Mouse (Mus musculus): ENCODE data around the gene Rad51b. TPM values are rescaled to one million over a fixed set of nuclear protein-coding genes. Genes with fewer than 3 reads are reported as not detected.

Gene Rad51b
- total and polyA plus RNA-seq, 3 experiments, result 1.6 to 45.5 (median 22.0) TPM

- 0 out of 2 replicates have a peak, but pooled peaks cover 4% of the 10 kb centered on the region for H3K4me1 ChIP-seq (ENCODE audit: insufficient read depth, low read depth, low read length)
- ATAC-seq (ENCODE audit: extremely low read depth, insufficient number of reproducible peaks, low FRiP score, poor library complexity, severe bottlenecking) (no peak), DNase-seq (ENCODE audit: low spot score) (no peak)
- TF ChIP-seq TAL1 (conservative IDR thresholded peaks at IDR 0.05; ENCODE audit: low read depth, low read length) (no peak), POLR2AphosphoS5 (IDR thresholded peaks at IDR 0.05; ENCODE audit: insufficient replicate concordance, low read depth, low read length) (no peak), GATA2 (IDR thresholded peaks at IDR 0.05; ENCODE audit: borderline replicate concordance, low read depth, low read length) (no peak), GATA1 (IDR thresholded peaks at IDR 0.05; ENCODE audit: borderline replicate concordance, low read length) (no peak), CTCF (IDR thresholded peaks at IDR 0.05; ENCODE audit: low read depth, low read length) (no peak)
- H3K4me3 ChIP-seq (ENCODE audit: low read depth, low read length), result no peak overlapping the region
- H3K27me3 ChIP-seq (ENCODE audit: insufficient read depth, low read length), result no peaks in the 10 kb centered on the region
- no peaks in the 10 kb centered on the region for H3K36me3 ChIP-seq (replicated peaks)
- no peaks in the 10 kb centered on the region for H3K9me3 ChIP-seq (replicated peaks)
Measured at GRCm38 (mm10) chr12:79714484-79714883, 417.4 kb downstream of the Rad51b start.

- H3K27me3 ChIP-seq (ENCODE audit: insufficient read depth, low read length), result no peaks in the 10 kb centered on the region
- no peaks in the 10 kb centered on the region for H3K36me3 ChIP-seq (replicated peaks)
- ATAC-seq (ENCODE audit: extremely low read depth, insufficient number of reproducible peaks, low FRiP score, poor library complexity, severe bottlenecking), result no peak
- no peak overlapping the region for H3K4me3 ChIP-seq (ENCODE audit: low read depth, low read length)
- H3K9me3 ChIP-seq (replicated peaks), result no peaks in the 10 kb centered on the region
- TF ChIP-seq GATA1 (IDR thresholded peaks at IDR 0.05; ENCODE audit: borderline replicate concordance, low read length), result no peak
- H3K4me1 ChIP-seq (ENCODE audit: insufficient read depth, low read depth, low read length), result peaks cover 11% of the 10 kb centered on the region; the same call in 1 of the 2 replicates
- no peak for DNase-seq (ENCODE audit: low spot score)
Measured at GRCm38 (mm10) chr12:79715506-79716345, 418.6 kb downstream of the Rad51b start.

GRCm38 (mm10) chr12:79719091-79719846, 422.2 kb downstream of the Rad51b start:
- no peaks in the 10 kb centered on the region for H3K9me3 ChIP-seq (replicated peaks)
- DNase-seq (ENCODE audit: low spot score), result no peak

GRCm38 (mm10) chr12:79719847-79720201, 422.7 kb downstream of the Rad51b start:
- DNase-seq (ENCODE audit: low spot score) (no peak), ATAC-seq (ENCODE audit: extremely low read depth, insufficient number of reproducible peaks, low FRiP score, poor library complexity, severe bottlenecking) (no peak)
- Histone ChIP-seq H3K9me3 (replicated peaks) (no peaks in the 10 kb centered on the region), H3K4me3 (ENCODE audit: low read depth, low read length) (no peak overlapping the region), H3K4me1 (ENCODE audit: insufficient read depth, low read depth, low read length) (peaks cover 11% of the 10 kb centered on the region; the same call in 1 of the 2 replicates), H3K27me3 (ENCODE audit: insufficient read depth, low read length) (no peaks in the 10 kb centered on the region), H3K36me3 (replicated peaks) (no peaks in the 10 kb centered on the region)
- TF ChIP-seq POLR2AphosphoS5 (IDR thresholded peaks at IDR 0.05; ENCODE audit: insufficient replicate concordance, low read depth, low read length), result no peak
- TF ChIP-seq GATA2 (IDR thresholded peaks at IDR 0.05; ENCODE audit: borderline replicate concordance, low read depth, low read length), result no peak
- no peak for TF ChIP-seq GATA1 (IDR thresholded peaks at IDR 0.05; ENCODE audit: borderline replicate concordance, low read length)
- no peak for TF ChIP-seq TAL1 (conservative IDR thresholded peaks at IDR 0.05; ENCODE audit: low read depth, low read length)
- no peak for TF ChIP-seq CTCF (IDR thresholded peaks at IDR 0.05; ENCODE audit: low read depth, low read length)

More at GRCm38 (mm10) chr12:79719091-79719846, 422.2 kb downstream of the Rad51b start:
- Histone ChIP-seq H3K4me3 (ENCODE audit: low read depth, low read length) (no peak overlapping the region), H3K27me3 (ENCODE audit: insufficient read depth, low read length) (no peaks in the 10 kb centered on the region), H3K36me3 (replicated peaks) (no peaks in the 10 kb centered on the region), H3K4me1 (ENCODE audit: insufficient read depth, low read depth, low read length) (peaks cover 11% of the 10 kb centered on the region; the same call in 1 of the 2 replicates)
- no peak for ATAC-seq (ENCODE audit: extremely low read depth, insufficient number of reproducible peaks, low FRiP score, poor library complexity, severe bottlenecking)
- no peak for TF ChIP-seq GATA1 (IDR thresholded peaks at IDR 0.05; ENCODE audit: borderline replicate concordance, low read length)
- no peak for TF ChIP-seq CTCF (IDR thresholded peaks at IDR 0.05; ENCODE audit: low read depth, low read length)
- TF ChIP-seq GATA2 (IDR thresholded peaks at IDR 0.05; ENCODE audit: borderline replicate concordance, low read depth, low read length), result no peak
- no peak for TF ChIP-seq POLR2AphosphoS5 (IDR thresholded peaks at IDR 0.05; ENCODE audit: insufficient replicate concordance, low read depth, low read length)
- no peak for TF ChIP-seq TAL1 (conservative IDR thresholded peaks at IDR 0.05; ENCODE audit: low read depth, low read length)

- TF ChIP-seq GATA1 (IDR thresholded peaks at IDR 0.05; ENCODE audit: borderline replicate concordance, low read length) (no peak), POLR2AphosphoS5 (IDR thresholded peaks at IDR 0.05; ENCODE audit: insufficient replicate concordance, low read depth, low read length) (no peak), CTCF (IDR thresholded peaks at IDR 0.05; ENCODE audit: low read depth, low read length) (no peak), GATA2 (IDR thresholded peaks at IDR 0.05; ENCODE audit: borderline replicate concordance, low read depth, low read length) (no peak), TAL1 (conservative IDR thresholded peaks at IDR 0.05; ENCODE audit: low read depth, low read length) (no peak)
- DNase-seq (ENCODE audit: low spot score) (no peak), ATAC-seq (ENCODE audit: extremely low read depth, insufficient number of reproducible peaks, low FRiP score, poor library complexity, severe bottlenecking) (no peak)
Measured at GRCm38 (mm10) chr12:79724875-79725274, 427.8 kb downstream of the Rad51b start.

GRCm38 (mm10) chr12:79725711-79726110, 428.6 kb downstream of the Rad51b start:
- no peak for TF ChIP-seq TAL1 (conservative IDR thresholded peaks at IDR 0.05; ENCODE audit: low read depth, low read length)
- no peaks in the 10 kb centered on the region for H3K36me3 ChIP-seq (replicated peaks)
- DNase-seq (ENCODE audit: low spot score), result no peak
- H3K4me1 ChIP-seq (ENCODE audit: insufficient read depth, low read depth, low read length), result peaks cover 8% of the 10 kb centered on the region
- ATAC-seq (ENCODE audit: extremely low read depth, insufficient number of reproducible peaks, low FRiP score, poor library complexity, severe bottlenecking), result no peak
- H3K9me3 ChIP-seq (replicated peaks), result peaks cover 10% of the 10 kb centered on the region
- H3K27me3 ChIP-seq (ENCODE audit: insufficient read depth, low read length), result no peaks in the 10 kb centered on the region
- no peak overlapping the region for H3K4me3 ChIP-seq (ENCODE audit: low read depth, low read length)

More at GRCm38 (mm10) chr12:79724875-79725274, 427.8 kb downstream of the Rad51b start:
- Histone ChIP-seq H3K4me3 (ENCODE audit: low read depth, low read length) (no peak overlapping the region), H3K9me3 (replicated peaks) (peaks cover 10% of the 10 kb centered on the region), H3K36me3 (replicated peaks) (no peaks in the 10 kb centered on the region), H3K4me1 (ENCODE audit: insufficient read depth, low read depth, low read length) (peaks cover 7% of the 10 kb centered on the region), H3K27me3 (ENCODE audit: insufficient read depth, low read length) (no peaks in the 10 kb centered on the region)
